Mouse (Mus musculus): Measurements from ENCODE around the gene Zfp992. TPM values are rescaled to one million over a fixed set of nuclear protein-coding genes. Genes with fewer than 3 reads are reported as not detected.
A peak's percentile ranks its signal among the peaks of the same experiment; 100 is the strongest.
"Not testable (repeated sequence)": the region's sequence is repeated elsewhere in the genome, so short reads cannot be mapped to it uniquely, and the experiment has no call there.

Zfp992 gene
- polyA plus RNA-seq, 1 experiment from 2014 or later = 0.84 TPM

DNA sequence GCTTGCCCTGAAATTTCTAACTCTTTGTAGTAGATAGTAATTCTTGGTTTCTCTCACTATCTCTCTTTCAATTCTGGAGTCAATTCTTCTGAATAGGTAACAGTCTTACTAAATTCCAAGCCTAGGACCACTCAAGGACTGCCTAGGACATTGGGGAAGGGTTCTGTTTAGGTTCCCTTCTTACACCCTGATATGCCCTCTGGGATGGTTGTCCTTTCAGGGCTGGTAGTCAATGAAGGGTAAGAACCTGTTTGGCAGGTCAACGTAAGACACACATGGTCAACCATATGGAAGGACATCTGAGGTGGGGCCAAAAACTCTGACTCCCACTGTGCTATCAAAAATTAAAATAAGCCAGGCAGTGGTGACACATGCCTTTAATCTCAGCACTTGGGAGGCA, 44.0 kb downstream of the Zfp992 start:
- Histone ChIP-seq H3K4me1 (ENCODE audit: insufficient read depth, low read depth, low read length) (no peaks in the 10 kb centered on the region), H3K9ac (replicated peaks; ENCODE audit: low read depth) (no peak overlapping the region)
- TF ChIP-seq EP300 (IDR thresholded peaks at IDR 0.05) (no peak), CTCF (IDR thresholded peaks at IDR 0.05) (no peak)

GRCm38 (mm10) chr4:146493319-146493907, 44.6 kb downstream of the Zfp992 start:
- not testable (repeated sequence) for H3K27me3 ChIP-seq (replicated peaks; ENCODE audit: insufficient read depth, low read length); H3K4me1 ChIP-seq (ENCODE audit: insufficient read depth, low read depth, low read length); H3K4me3 ChIP-seq (ENCODE audit: low read depth, low read length); H3K27ac ChIP-seq (ENCODE audit: low read length); H3K4me2 ChIP-seq (replicated peaks; ENCODE audit: low read depth, low read length); DNase-seq (ENCODE audit: low spot score); H3K9ac ChIP-seq (replicated peaks; ENCODE audit: low read depth); H3K36me3 ChIP-seq (ENCODE audit: insufficient read depth, low read length)
- 83% methylated on average over 6 of the region's 6 CpGs for WGBS
- 0 out of 2 replicates have a peak, but pooled peaks have one; percentile 5 for ATAC-seq
- peaks cover 38% of the 10 kb centered on the region for H3K9me3 ChIP-seq (ENCODE audit: low read length)

More for the DNA sequence above, 44.0 kb downstream of the Zfp992 start:
- Histone ChIP-seq H3K4me2 (replicated peaks; ENCODE audit: low read depth, low read length) (no peak overlapping the region), H3K27me3 (replicated peaks; ENCODE audit: insufficient read depth, low read length) (no peaks in the 10 kb centered on the region), H3K36me3 (ENCODE audit: insufficient read depth, low read length) (no peaks in the 10 kb centered on the region), H3K9me3 (ENCODE audit: low read length) (peaks cover 32% of the 10 kb centered on the region), H3K27ac (ENCODE audit: low read length) (no peak overlapping the region), H3K4me3 (ENCODE audit: low read depth, low read length) (no peak overlapping the region)
- ATAC-seq = peak; percentile 12; the same call in 1 of the 2 replicates
- whole genome bisulfite sequencing = 43% methylated on average over 1 of the region's 1 CpGs
- DNase-seq (ENCODE audit: low spot score) = peak; percentile 18

DNA sequence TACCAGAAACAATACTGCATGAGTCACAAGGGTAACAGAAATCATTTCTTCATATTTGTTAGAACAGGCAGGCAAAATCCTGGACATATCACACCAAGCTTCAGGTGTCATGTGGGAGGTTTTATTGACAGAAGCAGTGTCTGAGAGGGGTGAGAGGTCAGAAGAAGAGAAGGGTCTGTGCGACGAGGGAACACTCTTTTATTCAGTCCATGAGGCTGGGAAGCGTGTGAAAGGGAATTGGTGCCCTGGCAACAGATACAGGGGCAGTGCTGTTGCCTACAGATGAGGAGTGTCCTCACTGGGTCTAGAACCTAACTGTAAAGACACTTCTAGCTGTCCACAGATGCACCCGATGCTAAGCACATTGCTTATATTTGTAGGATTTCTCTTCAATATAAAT, 46.2 kb downstream of the Zfp992 start:
- Histone ChIP-seq H3K4me1 (ENCODE audit: insufficient read depth, low read depth, low read length) (no peaks in the 10 kb centered on the region), H3K36me3 (ENCODE audit: insufficient read depth, low read length) (no peaks in the 10 kb centered on the region), H3K4me2 (replicated peaks; ENCODE audit: low read depth, low read length) (no peak overlapping the region), H3K27me3 (replicated peaks; ENCODE audit: insufficient read depth, low read length) (no peaks in the 10 kb centered on the region), H3K9me3 (ENCODE audit: low read length) (peaks cover 36% of the 10 kb centered on the region), H3K9ac (replicated peaks; ENCODE audit: low read depth) (no peak overlapping the region), H3K27ac (ENCODE audit: low read length) (no peak overlapping the region), H3K4me3 (ENCODE audit: low read depth, low read length) (no peak overlapping the region)
- no peak for TF ChIP-seq CTCF (IDR thresholded peaks at IDR 0.05)
- no peak for TF ChIP-seq EP300 (IDR thresholded peaks at IDR 0.05)
- DNase-seq (ENCODE audit: low spot score) (no peak), ATAC-seq (peak; percentile 23; the same call in 1 of the 2 replicates)
- 59% methylated on average over 4 of the region's 4 CpGs for WGBS

- not testable (repeated sequence) for DNase-seq (ENCODE audit: low spot score); H3K4me3 ChIP-seq (ENCODE audit: low read depth, low read length); H3K9ac ChIP-seq (replicated peaks; ENCODE audit: low read depth); H3K27me3 ChIP-seq (replicated peaks; ENCODE audit: insufficient read depth, low read length); H3K4me1 ChIP-seq (ENCODE audit: insufficient read depth, low read depth, low read length); ATAC-seq; H3K36me3 ChIP-seq (ENCODE audit: insufficient read depth, low read length); H3K27ac ChIP-seq (ENCODE audit: low read length); H3K4me2 ChIP-seq (replicated peaks; ENCODE audit: low read depth, low read length)
- peaks cover 26% of the 10 kb centered on the region for H3K9me3 ChIP-seq (ENCODE audit: low read length)
- WGBS = 71% methylated on average over 9 of the region's 9 CpGs
Measured at GRCm38 (mm10) chr4:146497695-146498275, 49.0 kb downstream of the Zfp992 start.

DNA sequence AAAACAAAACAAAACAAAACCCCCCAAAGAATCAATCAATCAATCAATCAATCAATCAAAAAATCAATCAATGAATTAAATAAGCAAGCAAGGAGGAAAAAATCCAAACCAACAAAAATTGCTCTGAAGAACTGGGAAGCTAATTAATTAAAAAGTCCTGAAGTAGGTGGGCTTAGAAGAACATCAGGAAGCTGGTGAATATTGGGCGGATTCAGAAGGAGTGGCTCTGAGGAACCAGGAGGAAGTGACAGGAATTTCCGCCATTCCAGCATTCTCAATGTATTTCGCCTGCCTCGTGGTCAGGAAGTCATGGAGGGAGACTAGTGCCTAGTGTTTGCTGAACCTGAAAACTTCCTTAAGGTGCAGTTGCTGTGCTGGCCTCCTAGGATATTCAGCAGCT, 52.9 kb downstream of the Zfp992 start, which contains the start of gene Zfp981:
Gene Zfp981 (plus strand): TSS at position 301 of the 400 bp plus-strand sequence.
- H3K27ac ChIP-seq (ENCODE audit: low read length); H3K4me1 ChIP-seq (ENCODE audit: insufficient read depth, low read depth, low read length); DNase-seq (ENCODE audit: low spot score); H3K4me3 ChIP-seq (ENCODE audit: low read depth, low read length); H3K9ac ChIP-seq (replicated peaks; ENCODE audit: low read depth); H3K36me3 ChIP-seq (ENCODE audit: insufficient read depth, low read length); H3K4me2 ChIP-seq (replicated peaks; ENCODE audit: low read depth, low read length); ATAC-seq; H3K27me3 ChIP-seq (replicated peaks; ENCODE audit: insufficient read depth, low read length): not testable (repeated sequence)
- H3K9me3 ChIP-seq (ENCODE audit: low read length) = 0 out of 2 replicates have a peak, but pooled peaks cover 10% of the 10 kb centered on the region
- WGBS = 86% methylated on average over 4 of the region's 4 CpGs

DNA sequence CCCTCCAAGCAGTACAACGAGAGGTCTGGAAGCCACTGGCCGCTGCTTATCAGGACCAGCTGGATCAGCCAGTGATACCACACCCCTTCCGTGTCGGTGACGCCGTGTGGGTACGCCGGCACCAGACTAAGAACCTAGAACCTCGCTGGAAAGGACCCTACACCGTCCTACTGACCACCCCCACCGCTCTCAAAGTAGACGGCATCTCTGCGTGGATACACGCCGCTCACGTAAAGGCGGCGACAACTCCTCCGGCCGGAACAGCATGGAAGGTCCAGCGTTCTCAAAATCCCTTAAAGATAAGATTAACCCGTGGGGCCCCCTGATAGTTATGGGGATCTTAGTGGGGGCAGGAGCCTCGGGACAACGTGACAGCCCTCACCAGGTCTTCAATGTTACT, 60.2 kb downstream of the Zfp992 start:
- DNase-seq (ENCODE audit: low spot score); H3K4me1 ChIP-seq (ENCODE audit: insufficient read depth, low read depth, low read length); H3K4me2 ChIP-seq (replicated peaks; ENCODE audit: low read depth, low read length); ATAC-seq; H3K27me3 ChIP-seq (replicated peaks; ENCODE audit: insufficient read depth, low read length); H3K9me3 ChIP-seq (ENCODE audit: low read length); H3K4me3 ChIP-seq (ENCODE audit: low read depth, low read length); H3K9ac ChIP-seq (replicated peaks; ENCODE audit: low read depth); H3K36me3 ChIP-seq (ENCODE audit: insufficient read depth, low read length); H3K27ac ChIP-seq (ENCODE audit: low read length): not testable (repeated sequence)
- WGBS = 92% methylated on average over 15 of the region's 24 CpGs

GRCm38 (mm10) chr4:146511871-146512270, 63.0 kb downstream of the Zfp992 start:
- not testable (repeated sequence) for H3K4me2 ChIP-seq (replicated peaks; ENCODE audit: low read depth, low read length); DNase-seq (ENCODE audit: low spot score); H3K27ac ChIP-seq (ENCODE audit: low read length); H3K9ac ChIP-seq (replicated peaks; ENCODE audit: low read depth); H3K27me3 ChIP-seq (replicated peaks; ENCODE audit: insufficient read depth, low read length); H3K36me3 ChIP-seq (ENCODE audit: insufficient read depth, low read length); H3K4me1 ChIP-seq (ENCODE audit: insufficient read depth, low read depth, low read length); H3K9me3 ChIP-seq (ENCODE audit: low read length); H3K4me3 ChIP-seq (ENCODE audit: low read depth, low read length); ATAC-seq

Data from lung, postnatal 0 days (tissue).